Mouse (Mus musculus) lung, adult 18-20 months (tissue): ENCODE results near the gene Nlgn1.
"Not testable (repeated sequence)": the region's sequence is repeated elsewhere in the genome, so short reads cannot be mapped to it uniquely, and the experiment has no call there.

Experiments used
- DNase-seq, 2 experiments: peaks; one replicate each; pipeline ENCODE4 v3.0.0; 2022; ENCODE audit warnings: mixed read lengths in 2 of 2

The Nlgn1 gene

DNA sequence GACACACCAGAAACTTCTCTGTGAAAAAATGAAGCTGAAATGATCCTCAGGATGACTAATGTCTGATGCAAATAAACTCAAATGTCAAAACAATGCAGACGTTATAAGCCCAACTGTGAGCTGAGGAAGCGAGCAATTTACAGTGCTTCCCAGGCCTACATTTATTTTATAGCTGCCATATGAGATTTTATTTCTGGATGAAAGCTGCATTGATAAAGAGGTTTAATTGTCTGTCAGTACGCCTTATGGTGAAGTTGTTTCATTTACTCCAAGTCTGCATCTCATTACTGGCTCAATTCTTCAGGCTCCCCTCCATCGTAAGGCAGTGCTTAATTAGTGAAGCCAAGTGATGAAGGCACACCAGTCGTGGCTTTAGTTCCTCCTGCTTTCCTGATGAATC, 734.7 kb downstream of the Nlgn1 start:
- DNase-seq, result no peak

GRCm38 (mm10) chr3:25575526-25575925, 756.7 kb downstream of the Nlgn1 start:
- no peak for DNase-seq

DNA sequence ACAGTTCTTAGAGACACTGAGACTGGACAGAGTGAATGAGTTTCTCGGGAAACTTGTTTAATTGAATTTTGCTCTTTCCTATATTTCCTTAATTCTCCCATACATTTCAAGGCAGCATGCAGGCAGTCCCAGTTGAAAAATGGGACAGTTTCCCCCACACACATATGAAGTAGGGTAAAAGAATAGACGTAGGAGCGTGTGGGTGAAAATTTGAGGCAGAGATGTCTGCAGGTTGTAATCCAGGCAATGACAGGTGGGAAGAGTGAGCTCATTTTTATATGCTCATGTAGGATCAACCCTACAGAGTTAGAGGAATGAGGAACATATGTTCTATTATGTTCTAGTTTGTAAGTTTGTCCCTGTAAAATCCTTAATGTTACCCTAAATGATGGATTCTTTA, 757.4 kb downstream of the Nlgn1 start:
- DNase-seq, result no peak

DNA sequence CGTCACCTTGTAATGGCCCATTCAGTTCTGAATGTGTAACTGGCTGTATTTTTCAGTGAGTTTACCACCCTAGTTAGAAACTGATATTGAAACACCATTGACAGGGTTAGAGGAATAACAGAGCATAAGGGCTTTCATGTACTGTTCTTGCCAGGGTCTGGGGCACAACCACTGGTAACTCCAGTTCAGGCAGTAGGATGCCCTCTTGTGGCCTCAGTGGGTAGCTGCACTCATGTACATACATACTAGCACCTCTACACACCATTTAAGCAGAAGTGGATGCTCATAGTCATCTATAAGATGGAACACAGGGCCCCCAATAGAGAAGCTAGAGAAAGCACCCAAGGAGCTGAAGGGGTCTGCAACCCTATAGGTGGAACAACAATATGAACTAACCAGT, 773.7 kb downstream of the Nlgn1 start:
- DNase-seq, result not testable (repeated sequence)

GRCm38 (mm10) chr3:25549097-25549496, 783.2 kb downstream of the Nlgn1 start:
- not testable (repeated sequence) for DNase-seq

DNA sequence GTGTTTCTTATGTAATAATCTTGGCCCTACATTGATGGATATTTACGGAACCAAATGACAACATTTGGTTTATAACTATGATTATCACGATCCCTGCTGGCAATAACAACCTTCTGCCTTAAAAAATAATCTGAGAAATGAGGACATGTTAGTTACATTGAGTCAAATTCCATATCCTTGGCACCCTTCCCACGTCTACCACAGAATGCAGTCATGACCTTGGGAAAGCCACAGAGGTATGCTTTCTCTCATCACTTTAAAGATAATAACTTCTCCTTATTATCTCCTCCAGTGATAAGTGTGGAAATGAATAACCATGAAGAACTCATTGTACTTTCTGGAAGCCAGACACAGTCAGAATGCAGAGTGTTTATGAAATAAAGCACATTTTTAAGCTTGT, 808.0 kb downstream of the Nlgn1 start:
- DNase-seq, result peak in 1 of 2 experiments; percentile 0

- DNase-seq, result no peak
Observed at GRCm38 (mm10) chr3:25463051-25463450, 869.2 kb downstream of the Nlgn1 start.

DNA sequence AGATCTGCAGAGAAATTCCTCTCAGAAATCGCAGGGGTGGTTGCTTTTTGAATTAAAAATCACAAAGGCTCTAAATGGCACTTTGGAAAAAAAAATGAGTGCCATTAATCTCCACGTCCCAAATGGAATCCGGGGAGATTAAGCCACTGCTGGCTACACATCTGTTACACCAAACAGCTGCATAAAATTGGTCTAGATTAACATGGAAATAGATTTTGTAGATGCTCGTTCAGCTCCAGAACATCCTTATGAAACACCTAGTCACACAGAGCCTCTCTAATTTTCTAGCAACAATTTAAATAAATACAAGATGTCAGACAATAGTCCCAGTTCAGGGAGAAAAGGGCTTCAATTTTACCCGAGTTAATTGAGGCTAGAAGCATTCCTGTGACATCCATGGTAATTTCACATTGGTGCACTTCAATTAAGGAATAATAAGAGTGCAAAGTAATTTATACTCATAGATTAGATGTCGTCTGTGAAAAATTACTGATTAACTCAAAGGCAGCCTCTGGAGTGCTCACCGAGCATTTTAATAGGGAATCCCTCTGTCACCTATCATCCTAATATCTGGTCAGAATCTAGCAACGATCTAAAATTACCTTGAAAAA, 875.9 kb downstream of the Nlgn1 start:
- no peak for DNase-seq

- no peak for DNase-seq
Observed at GRCm38 (mm10) chr3:25452314-25452713, 879.9 kb downstream of the Nlgn1 start.

DNA sequence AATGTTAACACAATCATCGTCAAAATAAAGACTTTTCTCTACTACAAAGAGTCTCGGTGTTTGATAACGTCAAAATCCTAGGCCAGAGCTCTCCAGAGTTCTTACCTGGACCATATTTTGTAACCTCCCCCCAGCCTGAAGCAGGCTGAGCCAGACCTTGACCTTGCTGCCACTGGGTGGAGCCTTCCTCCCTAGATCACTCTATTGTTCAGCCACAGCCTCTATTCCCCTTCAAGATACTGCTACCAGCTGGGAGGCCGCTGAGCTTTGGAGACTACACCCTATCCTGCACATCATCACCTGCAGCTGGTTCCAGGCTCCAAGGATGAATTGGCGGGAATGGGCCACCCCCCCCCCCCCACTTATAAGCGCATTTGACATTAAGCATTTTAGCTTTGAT, 881.8 kb downstream of the Nlgn1 start:
- no peak for DNase-seq

- DNase-seq, result no peak
Observed at GRCm38 (mm10) chr3:25449356-25449755, 882.9 kb downstream of the Nlgn1 start.

DNA sequence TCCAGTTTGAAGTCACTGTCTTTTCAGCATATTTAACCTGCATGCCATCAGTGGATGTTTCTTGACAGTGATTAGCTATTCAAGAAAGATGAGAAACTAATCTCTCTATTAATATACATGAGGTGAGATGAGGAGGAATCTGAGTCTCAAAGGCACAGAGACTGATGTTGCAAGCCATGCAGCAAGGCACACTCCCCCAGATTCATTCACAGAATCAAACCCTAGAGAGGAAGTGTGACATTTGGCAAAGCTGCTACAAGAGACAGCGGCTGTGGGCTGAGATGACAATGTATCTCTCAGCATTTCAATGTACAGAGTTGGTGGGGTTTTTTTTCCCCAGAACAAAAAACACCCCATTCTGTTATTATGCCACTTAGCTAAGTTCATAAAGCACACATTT, 885.1 kb downstream of the Nlgn1 start:
- no peak for DNase-seq

- DNase-seq, result no peak
Observed at GRCm38 (mm10) chr3:25443657-25444056, 888.6 kb downstream of the Nlgn1 start.

DNA sequence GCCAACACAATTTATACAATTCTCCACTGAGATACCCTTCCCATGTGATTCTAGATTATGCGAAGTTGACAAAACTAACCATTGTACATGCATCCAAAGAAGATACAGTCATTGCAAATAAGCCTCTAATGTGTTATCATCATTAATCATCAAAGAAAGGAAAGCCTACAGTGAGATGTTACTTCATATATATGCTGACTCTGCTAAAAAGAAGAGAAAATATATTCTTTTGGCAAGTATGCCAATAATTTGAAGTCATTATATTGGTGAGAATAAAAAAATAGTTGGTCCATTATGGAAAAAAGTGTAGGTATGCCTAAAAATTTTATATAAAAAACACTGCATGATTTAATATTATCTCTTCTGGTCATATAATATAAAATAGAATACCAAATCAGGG, 889.6 kb downstream of the Nlgn1 start:
- DNase-seq, result no peak

GRCm38 (mm10) chr3:25426931-25427330, 905.3 kb downstream of the Nlgn1 start:
- no peak for DNase-seq

DNA sequence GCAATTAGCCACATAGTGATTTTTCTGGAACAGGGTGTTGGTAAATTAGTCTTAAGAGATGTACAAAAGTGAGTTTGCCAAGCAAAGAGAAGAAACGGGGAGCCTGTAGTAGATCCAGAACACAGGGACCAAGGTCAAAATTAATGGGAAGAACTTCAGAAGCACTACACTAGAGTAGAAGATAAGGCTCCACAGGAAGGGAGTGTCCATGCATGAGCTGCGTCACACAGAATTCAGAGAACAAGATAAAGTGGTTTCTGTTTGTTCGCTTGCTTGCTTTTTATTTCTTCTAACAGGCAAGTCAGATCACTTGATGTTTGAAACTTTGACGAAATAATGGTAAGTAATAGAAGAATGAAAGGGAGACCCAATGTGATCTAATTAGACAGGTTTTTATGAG, 920.3 kb downstream of the Nlgn1 start:
- DNase-seq, result no peak
